Mouse (Mus musculus): ENCODE measurements around the gene Nck1. TPM values are rescaled to one million over a fixed set of nuclear protein-coding genes. Genes with fewer than 3 reads are reported as not detected.

Nck1 gene
- polyA plus RNA-seq, 1 experiment = 5.7 TPM

DNA sequence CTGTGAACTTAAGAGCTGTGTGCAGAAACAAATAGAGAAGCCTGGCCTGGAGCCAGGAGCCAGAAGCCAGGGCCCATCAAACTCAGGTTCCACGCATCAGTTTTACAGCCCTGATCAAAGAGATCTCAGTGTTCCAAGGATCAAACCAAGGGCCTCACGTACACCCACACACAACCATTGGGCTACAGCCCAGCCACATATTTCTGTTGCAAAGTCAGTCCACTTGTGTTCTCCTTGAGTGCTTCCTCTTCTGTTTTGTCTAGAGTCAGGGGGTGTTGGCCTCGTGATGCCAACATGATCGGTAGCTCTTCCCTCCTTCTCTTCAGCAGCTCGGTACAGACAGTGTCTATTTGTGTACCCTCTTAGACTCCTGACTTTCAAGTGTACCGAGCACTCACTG lies 93.5 kb downstream of the Nck1 start:
- Histone ChIP-seq H3K27ac (ENCODE audit: insufficient read depth, low read depth, low read length) (no peak overlapping the region), H3K4me1 (ENCODE audit: control insufficient read depth, insufficient read depth, low read length) (peaks cover 2% of the 10 kb centered on the region; the same call in 1 of the 2 replicates), H3K4me3 (ENCODE audit: insufficient read depth, low read depth, low read length) (no peak overlapping the region), H3K36me3 (ENCODE audit: control insufficient read depth, insufficient read depth, low read length) (no peaks in the 10 kb centered on the region), H3K27me3 (replicated peaks; ENCODE audit: control insufficient read depth, insufficient read depth, low read length) (no peaks in the 10 kb centered on the region)
- TF ChIP-seq CTCF (conservative IDR thresholded peaks at IDR 0.05; ENCODE audit: insufficient read depth, insufficient read length, low read depth, low read length) (no peak), POLR2A (IDR thresholded peaks at IDR 0.05; ENCODE audit: low read depth, low read length) (no peak)
- no peak for DNase-seq
- WGBS = 38% methylated on average over 6 of the region's 6 CpGs

- Histone ChIP-seq H3K4me1 (ENCODE audit: control insufficient read depth, insufficient read depth, low read length) (no peaks in the 10 kb centered on the region), H3K27me3 (replicated peaks; ENCODE audit: control insufficient read depth, insufficient read depth, low read length) (no peaks in the 10 kb centered on the region), H3K27ac (ENCODE audit: insufficient read depth, low read depth, low read length) (no peak overlapping the region), H3K36me3 (ENCODE audit: control insufficient read depth, insufficient read depth, low read length) (no peaks in the 10 kb centered on the region), H3K4me3 (ENCODE audit: insufficient read depth, low read depth, low read length) (peak overlapping the region; percentile 51)
- under 1% methylated on average over 32 of the region's 32 CpGs for WGBS
- peak; percentile 71 for DNase-seq
- TF ChIP-seq POLR2A (IDR thresholded peaks at IDR 0.05; ENCODE audit: low read depth, low read length) (no peak), CTCF (conservative IDR thresholded peaks at IDR 0.05; ENCODE audit: insufficient read depth, insufficient read length, low read depth, low read length) (peak; percentile 84)
Observed at GRCm38 (mm10) chr9:100446059-100446686, 99.8 kb downstream of the Nck1 start.

Other genes starting within 250 kb of the Nck1 start
- gene Il20rb, start 59.3 kb downstream of the Nck1 start, polyA plus RNA-seq (2012; rRNA removed) = 1.4 and 1.9 TPM in 2 replicates
- gene Slc35g2, start 25.0 kb upstream of the Nck1 start, polyA plus RNA-seq (2012; rRNA removed) = 2.1 and 2.3 TPM in 2 replicates
- 3.4 and 5.1 TPM in 2 replicates for gene Stag1, start 51.7 kb upstream of the Nck1 start, polyA plus RNA-seq (2012; rRNA removed)

Data from kidney, adult 2 months (tissue).